Mouse (Mus musculus) common myeloid progenitor, adult 5-6 weeks (primary cell): ENCODE results near the gene BC107364. TPM values are rescaled to one million over a fixed set of nuclear protein-coding genes. Genes with fewer than 3 reads are reported as not detected.
"Not testable (repeated sequence)": the region's sequence is repeated elsewhere in the genome, so short reads cannot be mapped to it uniquely, and the experiment has no call there.

Experiments
- ATAC-seq: replicated peaks from 2 replicates; pipeline ENCODE4 v1.8.0; 2016; ENCODE audit warnings: low read depth, mild to moderate bottlenecking, moderate TSS enrichment, inconsistent platforms; ENCODE audit not compliant: poor library complexity, severe bottlenecking
- total RNA-seq: library from RNA; stranded (forward); fragments of 200-1000, 187-1606 nt; gene quantifications from 2 replicates; pipeline ENCODE4 v1.2.3, GENCODE M21; 2017

The BC107364 gene
- total RNA-seq, 1 experiment from 2014 or later = not detected

DNA sequence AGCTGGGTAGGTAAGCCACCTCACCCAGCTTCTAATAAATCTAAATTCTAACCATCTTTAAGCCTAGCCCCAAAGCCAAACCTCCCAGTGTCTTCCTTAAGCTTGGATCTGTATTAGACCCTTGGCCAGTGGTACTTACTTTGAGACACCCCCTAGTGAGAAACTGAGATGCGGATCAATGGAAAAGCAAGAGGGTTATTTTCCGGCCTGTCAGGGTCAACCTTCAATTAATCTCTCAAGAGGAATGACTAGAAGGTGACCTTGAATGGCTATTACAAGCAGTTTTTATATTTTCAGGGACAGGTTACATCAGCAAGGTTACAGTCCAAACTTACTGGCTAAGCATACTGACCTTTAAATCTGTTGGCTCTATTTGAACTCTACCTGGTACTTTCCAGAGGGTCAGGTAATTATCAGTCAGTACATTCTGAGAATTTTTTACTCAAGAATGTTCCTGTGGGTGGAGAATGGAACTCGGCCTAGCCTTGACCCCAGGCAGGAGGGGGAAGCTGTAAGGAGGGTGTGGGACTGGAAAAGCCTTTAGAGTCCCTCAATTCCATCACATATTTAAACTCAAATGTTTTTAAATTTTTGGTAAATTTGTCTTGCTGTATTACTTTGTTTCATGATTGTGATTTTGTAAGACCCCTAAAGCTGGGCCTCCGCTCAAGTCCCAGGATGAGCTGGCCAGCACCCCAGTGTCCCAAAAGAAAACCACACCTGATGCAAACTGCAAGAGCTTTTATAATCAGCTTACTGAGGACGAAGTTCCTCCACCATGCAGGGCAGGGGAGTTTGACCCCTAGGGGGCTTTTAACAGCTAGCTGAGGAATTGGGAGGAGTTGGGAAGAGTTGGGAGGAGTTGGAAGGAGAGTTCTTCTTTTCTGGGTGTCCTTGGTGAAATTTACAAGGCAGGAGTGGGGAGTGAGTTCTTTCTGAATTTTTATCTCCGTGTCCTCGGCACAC is 34.0 kb downstream of the BC107364 start:
- no peak for ATAC-seq

DNA sequence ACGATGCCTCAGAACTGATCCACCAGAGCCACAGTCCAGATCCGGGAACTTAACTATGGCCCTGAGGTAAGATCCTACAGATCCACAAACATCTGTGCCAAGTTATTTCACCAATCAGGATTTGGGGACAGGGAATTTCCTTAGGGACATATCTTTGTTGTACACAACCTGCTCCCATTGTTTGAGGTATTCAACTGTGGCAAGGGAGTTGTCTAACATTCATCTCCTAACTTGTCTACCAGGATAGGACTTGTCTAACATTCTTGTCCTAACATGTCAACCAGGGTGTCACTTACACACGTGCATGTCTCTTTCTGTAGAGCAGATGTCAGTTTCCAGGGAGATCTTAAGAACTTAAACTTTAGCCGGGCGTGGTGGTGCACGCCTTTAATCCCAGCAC is 35.5 kb downstream of the BC107364 start:
- no peak for ATAC-seq

DNA sequence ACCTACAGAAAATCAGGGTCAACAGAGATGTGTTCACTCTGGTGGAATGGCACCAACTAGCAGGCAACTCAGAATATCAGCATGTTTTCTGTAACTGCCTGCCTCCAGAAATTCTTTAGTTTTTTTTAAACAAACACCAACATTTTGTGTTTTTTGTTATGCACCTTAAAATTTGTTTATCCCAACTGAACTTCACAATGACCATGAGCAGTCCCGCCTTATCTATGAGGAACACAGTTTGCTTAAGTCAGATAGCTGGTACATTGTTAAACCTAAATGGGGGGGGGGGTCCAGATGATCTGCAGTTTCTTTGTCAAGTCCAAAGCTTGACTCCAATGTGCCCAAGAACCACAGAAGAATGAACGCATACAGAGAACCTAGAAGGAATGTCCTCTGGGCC is 36.0 kb downstream of the BC107364 start:
- ATAC-seq = no peak

GRCm38 (mm10) chr3:96414951-96415327 is 37.2 kb downstream of the BC107364 start:
- no peak for ATAC-seq

DNA sequence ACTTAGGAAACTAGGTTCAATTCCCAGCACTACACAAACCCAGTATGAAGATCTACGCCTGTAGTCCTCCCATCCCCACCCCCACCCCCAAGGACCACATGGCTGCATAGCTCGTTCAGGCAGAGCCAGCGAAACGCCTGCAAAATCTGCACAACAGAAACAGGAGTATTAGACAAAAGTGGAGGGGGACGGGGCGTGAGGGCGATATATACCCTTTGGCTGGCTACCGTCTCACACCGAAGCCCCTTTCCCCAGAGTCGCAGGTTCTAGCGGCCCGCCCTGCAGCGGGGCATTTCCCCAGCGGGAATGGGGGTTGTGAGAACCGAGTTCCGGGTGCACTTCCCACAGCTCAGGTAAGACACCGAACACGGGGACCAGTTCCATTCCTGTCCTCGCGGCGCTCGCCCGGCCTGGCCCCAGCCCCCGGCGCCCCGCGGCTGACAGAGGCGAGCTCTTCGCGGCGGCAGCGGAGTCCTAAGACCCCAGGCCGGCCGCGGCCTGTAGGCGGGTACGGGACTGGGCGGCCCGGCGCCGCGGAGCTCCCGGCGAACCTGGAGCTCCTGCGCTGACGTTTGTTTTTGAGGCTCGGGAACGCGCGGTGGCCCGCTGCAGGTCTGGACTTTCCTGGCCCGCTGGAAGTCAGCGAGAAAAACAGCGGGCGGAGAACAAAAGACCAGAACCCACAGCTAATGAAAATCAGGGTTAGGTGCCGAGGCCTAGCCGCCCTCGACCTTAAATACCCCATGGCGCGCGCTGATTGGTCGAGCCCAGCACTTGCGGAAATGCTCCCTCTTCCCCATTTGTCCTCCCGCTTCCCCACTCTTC is 37.8 kb downstream of the BC107364 start:
- peak; percentile 85 for ATAC-seq

GRCm38 (mm10) chr3:96413581-96414125 is 38.5 kb downstream of the BC107364 start:
- no peak for ATAC-seq

GRCm38 (mm10) chr3:96411821-96412220 is 40.3 kb downstream of the BC107364 start:
- no peak for ATAC-seq

GRCm38 (mm10) chr3:96410966-96411365 is 41.1 kb downstream of the BC107364 start:
- no peak for ATAC-seq

DNA sequence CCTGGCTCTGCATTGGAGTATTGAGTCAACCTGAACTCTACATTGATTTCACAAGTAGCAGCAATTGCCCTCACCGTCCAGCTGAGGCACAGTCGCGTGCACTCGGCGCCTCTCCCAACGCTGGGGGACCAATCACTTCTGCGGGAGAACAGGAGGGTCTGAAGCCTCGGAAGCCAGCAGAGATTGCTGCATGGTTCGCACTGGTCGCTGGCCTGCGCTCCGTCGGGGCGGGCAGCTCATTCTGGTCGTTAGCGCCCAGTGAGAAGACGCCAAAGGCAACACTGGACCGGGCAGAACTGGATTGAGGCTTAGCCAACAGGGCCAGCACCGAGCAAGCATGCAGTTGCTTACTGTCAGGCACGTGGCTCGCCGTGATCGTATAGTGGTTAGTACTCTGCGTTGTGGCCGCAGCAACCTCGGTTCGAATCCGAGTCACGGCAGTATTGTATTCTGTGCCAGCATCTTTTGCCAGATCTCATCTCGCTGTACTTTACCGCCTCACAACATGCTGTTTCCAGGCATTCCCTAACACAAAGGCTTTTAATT is 42.3 kb downstream of the BC107364 start:
- peak; percentile 37; the same call in 1 of the 2 replicates for ATAC-seq

DNA sequence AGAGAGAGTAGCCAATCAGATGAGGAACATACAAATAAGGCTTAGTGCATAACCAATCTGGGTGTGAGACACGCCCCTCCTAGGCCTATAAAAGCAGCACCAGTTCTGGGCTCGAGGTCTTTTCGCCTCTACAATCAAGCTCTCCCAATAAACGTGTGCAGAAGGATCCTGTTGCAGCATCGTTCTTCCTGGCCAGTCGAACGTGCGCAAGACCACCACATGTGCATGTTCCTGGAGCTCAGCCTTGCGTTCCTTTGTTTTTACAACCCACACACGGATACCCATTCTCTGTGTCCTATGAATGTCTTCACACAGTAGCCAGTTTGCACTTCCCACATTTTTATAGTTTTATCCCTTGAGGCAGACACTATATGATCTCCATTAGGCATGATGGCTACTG is 44.0 kb downstream of the BC107364 start:
- not testable (repeated sequence) for ATAC-seq

- no peak for ATAC-seq
These were observed 46.3 kb downstream of the BC107364 start for GRCm38 (mm10) chr3:96405541-96406503.

DNA sequence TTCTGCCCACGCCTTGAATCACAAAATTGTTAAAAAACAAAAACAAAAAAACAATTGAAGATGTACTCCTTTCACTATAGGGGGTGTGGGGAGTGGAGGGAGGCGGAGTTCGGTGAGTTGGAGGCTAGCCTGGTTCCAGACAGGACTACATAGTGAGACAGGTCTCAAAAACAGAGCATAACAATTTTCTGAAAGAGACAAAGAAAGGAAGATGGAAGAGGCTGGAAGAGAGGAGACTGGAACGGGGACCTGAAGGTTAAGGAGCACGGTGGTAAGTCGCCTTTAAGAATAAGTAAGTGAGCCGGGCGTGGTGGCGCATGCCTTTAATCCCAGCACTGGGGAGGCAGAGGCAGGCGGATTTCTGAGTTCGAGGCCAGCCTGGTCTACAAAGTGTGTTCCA is 47.1 kb downstream of the BC107364 start:
- no peak for ATAC-seq

DNA sequence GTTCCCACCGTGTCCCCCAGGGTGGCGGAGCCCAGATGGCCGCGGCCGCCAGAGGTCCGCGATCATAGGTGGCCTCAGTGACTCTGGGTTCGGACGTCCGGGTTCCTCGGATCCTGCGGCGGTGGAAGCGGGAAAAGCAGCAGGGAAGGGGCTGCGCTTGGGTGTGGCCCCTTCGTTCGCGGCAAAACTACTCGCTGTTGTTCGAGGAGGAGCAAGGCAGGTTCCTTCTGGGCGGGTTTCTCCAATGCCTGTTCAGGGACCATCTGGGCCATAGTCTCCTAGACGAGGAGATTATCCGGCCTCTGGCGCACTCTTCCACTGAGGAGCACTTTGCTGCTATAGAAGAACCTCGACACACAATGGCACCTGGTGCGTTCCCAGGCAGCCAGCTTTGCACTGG is 47.7 kb downstream of the BC107364 start:
- no peak for ATAC-seq

DNA sequence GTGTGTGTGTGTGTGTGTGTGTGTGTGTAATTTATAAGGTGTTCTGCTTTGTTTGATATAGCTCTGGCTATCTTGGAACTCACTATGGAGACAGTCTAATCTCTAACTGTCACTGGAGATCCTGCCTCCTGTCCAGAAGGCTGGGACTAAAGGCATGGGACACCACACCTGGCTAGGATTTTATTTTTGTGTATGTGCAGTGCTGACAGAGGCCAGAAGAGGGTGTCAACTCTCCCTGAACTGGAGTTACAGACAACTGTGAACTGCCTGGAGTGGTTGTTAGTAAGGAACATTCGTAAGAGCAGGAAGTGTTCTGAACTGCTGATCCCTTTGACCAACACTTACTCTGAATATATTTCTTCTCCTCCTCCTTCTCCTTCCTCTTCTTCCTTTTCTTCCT is 49.1 kb downstream of the BC107364 start:
- ATAC-seq = no peak

- ATAC-seq = peak; percentile 72
These were observed 50.1 kb downstream of the BC107364 start for GRCm38 (mm10) chr3:96401832-96402501.

GRCm38 (mm10) chr3:96401474-96401831 is 50.7 kb downstream of the BC107364 start:
- ATAC-seq = 0 out of 2 replicates have a peak, but pooled peaks have one; percentile 8

DNA sequence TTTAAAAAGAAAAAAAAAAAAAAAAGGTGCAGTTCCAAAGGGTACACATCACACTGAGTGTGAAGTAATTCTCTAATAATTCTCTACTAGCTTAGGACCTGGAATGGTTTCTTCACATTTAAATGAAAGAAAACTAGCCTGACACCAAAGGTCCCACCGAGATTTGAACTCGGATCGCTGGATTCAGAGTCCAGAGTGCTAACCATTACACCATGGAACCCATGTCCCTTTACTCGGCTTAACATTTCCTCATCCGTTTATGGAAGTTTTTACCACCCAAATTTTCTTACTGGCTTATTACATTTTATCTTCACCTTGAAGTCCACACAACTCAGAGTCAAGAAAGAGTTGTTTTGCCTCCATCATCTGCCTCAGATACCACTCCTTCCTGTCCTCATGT is 53.2 kb downstream of the BC107364 start:
- ATAC-seq = no peak

DNA sequence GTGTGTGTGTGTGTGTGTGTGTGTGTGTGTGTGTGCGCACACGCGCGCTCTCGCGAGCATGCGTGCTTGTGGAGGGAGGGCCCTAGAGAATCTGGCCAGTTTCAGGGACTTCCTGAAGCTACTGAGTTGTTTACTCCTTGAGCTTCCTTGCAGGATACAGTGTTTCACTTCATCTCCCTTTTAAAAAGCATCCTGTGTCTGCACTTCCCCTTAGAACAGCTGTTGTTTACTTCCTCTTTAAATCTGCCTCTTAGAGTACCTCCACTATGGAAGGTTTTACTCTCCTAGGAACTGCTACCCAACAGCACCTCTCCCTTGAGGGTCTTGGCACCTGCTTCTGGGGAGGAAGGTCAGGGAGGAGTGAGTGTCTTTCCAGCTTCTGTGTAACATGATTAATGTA is 55.2 kb downstream of the BC107364 start:
- no peak for ATAC-seq

GRCm38 (mm10) chr3:96387202-96387601 is 64.9 kb downstream of the BC107364 start:
- not testable (repeated sequence) for ATAC-seq
